Mouse (Mus musculus) hindbrain, postnatal 0 days (tissue): Measurements from ENCODE around the gene Nova2. TPM values are rescaled to one million over a fixed set of nuclear protein-coding genes. Genes with fewer than 3 reads are reported as not detected.
A peak's percentile ranks its signal among the peaks of the same experiment; 100 is the strongest.

Source experiments
- ATAC-seq: fragments of 200-750 bp; cut with Nextera tagmentation; 2 replicates; pipeline ENCODE4 v1.8.0; 2017; ENCODE audit warnings: mild to moderate bottlenecking, moderate TSS enrichment, moderate library complexity
- DNase-seq: peaks from one replicate; pipeline ENCODE4 v3.0.0-alpha.2; 2015; ENCODE audit warnings: low spot score
- H3K27ac ChIP-seq: fragments of 300-500 bp; sonication (generic); 2 replicates; pipeline ENCODE4 v1.5.1; 2014; ENCODE audit warnings: mild to moderate bottlenecking
- H3K27me3 ChIP-seq: fragments of 300-500 bp; sonication (generic); 2 replicates; pipeline ENCODE4 v1.6.1; 2014; ENCODE audit warnings: low read length, mixed read lengths; ENCODE audit not compliant: insufficient read depth
- H3K36me3 ChIP-seq: fragments of 300-500 bp; sonication (generic); 2 replicates; pipeline ENCODE4 v1.6.1; 2014; ENCODE audit warnings: low read length, mixed read lengths; ENCODE audit not compliant: insufficient read depth
- H3K4me1 ChIP-seq: fragments of 300-500 bp; sonication (generic); 2 replicates; pipeline ENCODE4 v1.6.1; 2014; ENCODE audit warnings: antibody characterized with exemption, low read length, mixed read lengths; ENCODE audit not compliant: insufficient read depth
- H3K4me2 ChIP-seq: fragments of 300-500 bp; sonication (generic); 2 replicates; pipeline ENCODE4 v1.6.1; 2014; ENCODE audit warnings: low read depth, mild to moderate bottlenecking, low read length, moderate library complexity, mixed read lengths
- H3K4me3 ChIP-seq: fragments of 300-500 bp; sonication (generic); 2 replicates; pipeline ENCODE4 v1.5.1; 2014; ENCODE audit warnings: low read length
- H3K9ac ChIP-seq: fragments of 300-500 bp; sonication (generic); replicated peaks from 2 replicates; pipeline ENCODE4 v1.6.1; 2014; ENCODE audit warnings: mild to moderate bottlenecking, low read length, moderate library complexity, mixed read lengths
- H3K9me3 ChIP-seq: fragments of 300-500 bp; sonication (generic); 2 replicates; pipeline ENCODE4 v1.6.1; 2016; ENCODE audit warnings: low read length, mixed read lengths
- CTCF ChIP-seq: IDR thresholded peaks from 2 replicates; pipeline ENCODE4 v1.5.1; 2016; ENCODE audit warnings: antibody characterized with exemption, control low read depth, low read depth
- WGBS: fragments of 180-500 bp; shearing (Covaris S2); extraction: QIAGEN DNeasy Blood & Tissue Kit; methylation state at CpG from one replicate; pipeline ENCODE4 v1.1.7; 2014; 5-methylcytosine and 5-hydroxymethylcytosine counted together
- polyA plus RNA-seq: library from polyadenylated mRNA; unstranded; fragments of >200 nt; fragmentation: Nextera tagmentation; extraction: Ambion mirVana; gene quantifications from 2 replicates; pipeline ENCODE4 v1.2.1, GENCODE M21; 2015
- total RNA-seq: library from RNA; depleted of rRNA; stranded (reverse); fragments of >200 nt; gene quantifications from 2 replicates; pipeline ENCODE4 v1.2.3, GENCODE M21; 2014

Gene Nova2
- total and polyA plus RNA-seq, 2 experiments from 2014 or later, result 9.7 to 18.3 TPM

- peaks cover 13% of the 10 kb centered on the region for H3K4me1 ChIP-seq
- H3K9ac ChIP-seq, result peak overlapping the region; percentile 63
- peak overlapping the region; percentile 80 for H3K4me2 ChIP-seq
- H3K36me3 ChIP-seq, result no peaks in the 10 kb centered on the region
- no peaks in the 10 kb centered on the region for H3K9me3 ChIP-seq
- DNase-seq, result peak; percentile 94
- no peaks in the 10 kb centered on the region for H3K27me3 ChIP-seq
- peak overlapping the region; percentile 59 for H3K27ac ChIP-seq
- ATAC-seq, result peak; percentile 79
- peak; percentile 98 for TF ChIP-seq CTCF
- H3K4me3 ChIP-seq, result peak overlapping the region; percentile 35
- WGBS, result 20% methylated on average over 33 of the region's 33 CpGs
Observed at GRCm38 (mm10) chr7:18891872-18892599, 33.7 kb upstream of the Nova2 start.

GRCm38 (mm10) chr7:18893009-18893408 is 32.7 kb upstream of the Nova2 start:
- Histone ChIP-seq H3K27me3 (no peaks in the 10 kb centered on the region), H3K9ac (peak overlapping the region; percentile 63), H3K9me3 (no peaks in the 10 kb centered on the region), H3K4me3 (peak overlapping the region; percentile 35), H3K36me3 (no peaks in the 10 kb centered on the region), H3K4me1 (peaks cover 13% of the 10 kb centered on the region), H3K27ac (peak overlapping the region; percentile 59; the same call in 1 of the 2 replicates), H3K4me2 (peak overlapping the region; percentile 80)
- ATAC-seq (peak; percentile 28), DNase-seq (no peak)
- WGBS, result 31% methylated on average over 27 of the region's 27 CpGs
- TF ChIP-seq CTCF, result no peak

- WGBS, result 3% methylated on average over 41 of the region's 41 CpGs
- peak overlapping the region; percentile 80 for H3K4me2 ChIP-seq
- H3K4me3 ChIP-seq, result peak overlapping the region; percentile 35
- H3K9ac ChIP-seq, result peak overlapping the region; percentile 63
- no peaks in the 10 kb centered on the region for H3K27me3 ChIP-seq
- H3K36me3 ChIP-seq, result no peaks in the 10 kb centered on the region
- no peak for TF ChIP-seq CTCF
- H3K4me1 ChIP-seq, result peaks cover 13% of the 10 kb centered on the region
- DNase-seq, result peak; percentile 65
- peak overlapping the region; percentile 59; the same call in 1 of the 2 replicates for H3K27ac ChIP-seq
- H3K9me3 ChIP-seq, result no peaks in the 10 kb centered on the region
- peak; percentile 46 for ATAC-seq
Observed at GRCm38 (mm10) chr7:18893651-18894430, 31.8 kb upstream of the Nova2 start.

- ATAC-seq, result 0 out of 2 replicates have a peak, but pooled peaks have one; percentile 18
- Histone ChIP-seq H3K36me3 (no peaks in the 10 kb centered on the region), H3K9me3 (no peaks in the 10 kb centered on the region), H3K4me2 (no peak overlapping the region), H3K4me1 (peaks cover 13% of the 10 kb centered on the region), H3K9ac (no peak overlapping the region), H3K27me3 (no peaks in the 10 kb centered on the region), H3K27ac (no peak overlapping the region), H3K4me3 (no peak overlapping the region)
- WGBS, result 23% methylated on average over 5 of the region's 5 CpGs
- DNase-seq, result peak; percentile 72
- peak; percentile 76 for TF ChIP-seq CTCF
Observed at GRCm38 (mm10) chr7:18896536-18896935, 29.2 kb upstream of the Nova2 start.

- H3K9me3 ChIP-seq, result no peaks in the 10 kb centered on the region
Observed at GRCm38 (mm10) chr7:18900513-18900912, 25.2 kb upstream of the Nova2 start.

GRCm38 (mm10) chr7:18902486-18902885 is 23.2 kb upstream of the Nova2 start:
- no peak overlapping the region for H3K27ac ChIP-seq
- WGBS, result 69% methylated on average over 3 of the region's 3 CpGs
- DNase-seq, result peak; percentile 19

More at GRCm38 (mm10) chr7:18900513-18900912, 25.2 kb upstream of the Nova2 start:
- Histone ChIP-seq H3K36me3 (no peaks in the 10 kb centered on the region), H3K27me3 (no peaks in the 10 kb centered on the region), H3K9ac (no peak overlapping the region), H3K4me2 (no peak overlapping the region), H3K4me3 (no peak overlapping the region), H3K27ac (no peak overlapping the region), H3K4me1 (no peaks in the 10 kb centered on the region)
- DNase-seq (no peak), ATAC-seq (no peak)
- WGBS, result 88% methylated on average over 2 of the region's 2 CpGs
- no peak for TF ChIP-seq CTCF

More at GRCm38 (mm10) chr7:18902486-18902885, 23.2 kb upstream of the Nova2 start:
- Histone ChIP-seq H3K4me3 (no peak overlapping the region), H3K9me3 (no peaks in the 10 kb centered on the region), H3K4me2 (no peak overlapping the region), H3K27me3 (no peaks in the 10 kb centered on the region), H3K4me1 (no peaks in the 10 kb centered on the region), H3K9ac (no peak overlapping the region), H3K36me3 (no peaks in the 10 kb centered on the region)
- no peak for ATAC-seq
- TF ChIP-seq CTCF, result peak; percentile 50
